21 mouse cellular contexts compared by ENCODE assay signal in the genomic region with DNA sequence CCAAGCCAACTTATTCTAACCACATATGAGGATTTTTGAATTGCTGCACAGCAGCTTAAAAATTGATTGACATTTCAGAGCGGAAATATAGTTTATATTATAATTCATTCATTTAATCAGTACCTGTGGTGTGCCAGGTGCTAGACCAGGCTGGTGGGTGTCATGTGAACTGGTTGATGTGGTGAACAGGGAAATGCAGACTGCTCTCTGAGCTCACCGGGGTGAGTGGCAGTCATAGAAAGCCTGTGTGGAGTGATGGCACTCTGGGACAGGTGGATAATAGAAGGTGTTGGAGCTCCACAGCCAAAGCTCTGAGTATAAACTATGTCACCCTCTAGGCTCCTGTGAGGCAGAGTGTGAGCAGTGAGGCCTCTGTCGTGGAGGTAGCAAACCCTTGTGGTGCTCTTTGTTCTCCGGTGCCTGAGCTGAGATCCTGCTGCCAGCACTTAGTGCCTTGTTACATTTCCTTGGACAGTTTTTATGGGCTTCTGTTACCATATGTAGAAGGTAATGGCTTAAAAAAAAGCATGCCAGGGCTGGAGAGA.
DNase-seq lines count a peak whose midpoint lies in the region; ATAC-seq lines count a peak whose summit lies in the region.
"Had no signal": no experiment of that assay in that cellular context is flagged by ENCODE, and none has a peak within 500 bp of the region (broad histone marks: within the 10 kb centered on the region; RNA-seq: fewer than 3 reads in every experiment).

No protein-coding gene starts in this region.

- no peak overlapping the region for H3K4me3 ChIP-seq in hindbrain, embryonic 16.5 days (ENCODE audit: low read length)
- no peak overlapping the region for H3K4me3 ChIP-seq in hindbrain, embryonic 12.5 days
- H3K4me3 ChIP-seq: embryonic facial prominence, embryonic 15.5 days; heart, embryonic 12.5 days; limb, embryonic 13.5 days; liver, embryonic 13.5 days; neural tube, embryonic 12.5 days had no signal

- H3K4me1 ChIP-seq in hindbrain, embryonic 16.5 days (ENCODE audit: control insufficient read depth, insufficient read depth, low read depth, low read length) = peaks cover 6% of the 10 kb centered on the region
- H3K4me1 ChIP-seq in hindbrain, embryonic 12.5 days = peaks cover 10% of the 10 kb centered on the region

- DNase-seq in CD4-positive, CD25-positive, alpha-beta regulatory T cell, adult 2 months (ENCODE audit: low read depth, low spot score) = peak; percentile 10
- peak; percentile 33 for DNase-seq in thymus, postnatal 4 days
- no peak for DNase-seq in thymus, postnatal 10 days (ENCODE audit: low spot score in 2 of 2)
- DNase-seq in left cerebral cortex, adult 11 months (ENCODE audit: low spot score) = no peak
- DNase-seq in lung, postnatal 14 days = no peak
- DNase-seq: adrenal gland, postnatal 36 days; cerebellum, adult 11-12 months; cerebellum, postnatal 14 days; kidney, adult 8-10 months; kidney, postnatal 14 days; liver, embryonic 13.5 days; lung, embryonic 14.5 days; right cerebral cortex, postnatal 4 days had no signal

- H3K9me3 ChIP-seq in hindbrain, embryonic 16.5 days (ENCODE audit: control insufficient read depth, low read length) = no peaks in the 10 kb centered on the region
- no peaks in the 10 kb centered on the region for H3K9me3 ChIP-seq in hindbrain, embryonic 12.5 days (replicated peaks)
- H3K9me3 ChIP-seq: embryonic facial prominence, embryonic 15.5 days; heart, embryonic 12.5 days; limb, embryonic 13.5 days; liver, embryonic 13.5 days; neural tube, embryonic 12.5 days had no signal

- ATAC-seq in CD4-positive, CD25-positive, alpha-beta regulatory T cell, adult 4 months = no peak
- no peak for ATAC-seq in hindbrain, embryonic 16.5 days
- ATAC-seq in hindbrain, embryonic 12.5 days (ENCODE audit: low FRiP score) = no peak

- no peak overlapping the region for H3K4me2 ChIP-seq in hindbrain, embryonic 16.5 days (ENCODE audit: low read length)
- no peak overlapping the region for H3K4me2 ChIP-seq in hindbrain, embryonic 12.5 days (replicated peaks)
- H3K4me2 ChIP-seq: embryonic facial prominence, embryonic 15.5 days; heart, embryonic 12.5 days; limb, embryonic 13.5 days; liver, embryonic 13.5 days; lung, embryonic 14.5 days; neural tube, embryonic 12.5 days had no signal

- H3K9ac ChIP-seq in hindbrain, embryonic 16.5 days (ENCODE audit: low read depth, low read length) = no peak overlapping the region
- H3K9ac ChIP-seq in hindbrain, embryonic 12.5 days = no peak overlapping the region
- H3K9ac ChIP-seq: embryonic facial prominence, embryonic 15.5 days; heart, embryonic 12.5 days; limb, embryonic 13.5 days; liver, embryonic 13.5 days; lung, embryonic 14.5 days; neural tube, embryonic 12.5 days had no signal

- H3K27ac ChIP-seq in hindbrain, embryonic 16.5 days (ENCODE audit: low read depth, low read length) = peak overlapping the region; percentile 27; the same call in 1 of the 2 replicates
- H3K27ac ChIP-seq in hindbrain, embryonic 12.5 days = no peak overlapping the region
- H3K27ac ChIP-seq: embryonic facial prominence, embryonic 15.5 days; limb, embryonic 13.5 days; liver, embryonic 13.5 days; neural tube, embryonic 12.5 days had no signal

- H3K27me3 ChIP-seq in hindbrain, embryonic 16.5 days (replicated peaks; ENCODE audit: control insufficient read depth, insufficient read depth, low read length) = no peaks in the 10 kb centered on the region
- no peaks in the 10 kb centered on the region for H3K27me3 ChIP-seq in hindbrain, embryonic 12.5 days
- H3K27me3 ChIP-seq: CH12.LX; embryonic facial prominence, embryonic 15.5 days; heart, embryonic 12.5 days; limb, embryonic 13.5 days; liver, embryonic 13.5 days; neural tube, embryonic 12.5 days had no signal

- H3K36me3 ChIP-seq in hindbrain, embryonic 16.5 days (ENCODE audit: control insufficient read depth, insufficient read depth, low read length) = no peaks in the 10 kb centered on the region
- no peaks in the 10 kb centered on the region for H3K36me3 ChIP-seq in hindbrain, embryonic 12.5 days
- H3K36me3 ChIP-seq: embryonic facial prominence, embryonic 15.5 days; heart, embryonic 12.5 days; limb, embryonic 13.5 days; liver, embryonic 13.5 days; neural tube, embryonic 12.5 days had no signal

- 62% methylated on average over 4 of the region's 4 CpGs for WGBS in hindbrain, embryonic 16.5 days
- 80% methylated on average over 4 of the region's 4 CpGs for WGBS in hindbrain, embryonic 12.5 days

Comparison
In these comparisons a context has a peak if more than half of its experiments do, and no peak if none do; other contexts are left out.
1. DNase-seq: peak in CD4-positive, CD25-positive, alpha-beta regulatory T cell, adult 2 months (single experiment) and thymus, postnatal 4 days (single experiment); none in thymus, postnatal 10 days (0 of 2), left cerebral cortex, adult 11 months (single experiment) and lung, postnatal 14 days (single experiment).